Mouse (Mus musculus) lung, postnatal 25 days (tissue): Measurements from ENCODE around the gene Shc2.

Experiments
- DNase-seq: peaks from one replicate; pipeline ENCODE4 v3.0.0; 2022; ENCODE audit warnings: low spot score

Shc2 gene

GRCm38 (mm10) chr10:79580356-79580755, 57.4 kb downstream of the Shc2 start:
- DNase-seq = no peak

- DNase-seq = no peak
These were observed 57.9 kb downstream of the Shc2 start for GRCm38 (mm10) chr10:79579781-79580180.

GRCm38 (mm10) chr10:79578891-79579290, 58.8 kb downstream of the Shc2 start:
- DNase-seq = no peak

GRCm38 (mm10) chr10:79578276-79578675, 59.4 kb downstream of the Shc2 start:
- DNase-seq = no peak

- no peak for DNase-seq
These were observed 60.3 kb downstream of the Shc2 start for GRCm38 (mm10) chr10:79577376-79577775.

GRCm38 (mm10) chr10:79575754-79576153, 62.0 kb downstream of the Shc2 start:
- DNase-seq = no peak

- no peak for DNase-seq
These were observed 62.9 kb downstream of the Shc2 start for GRCm38 (mm10) chr10:79574796-79575195.

- DNase-seq = no peak
These were observed 63.4 kb downstream of the Shc2 start for GRCm38 (mm10) chr10:79574350-79574749.

- DNase-seq = no peak
These were observed 64.1 kb downstream of the Shc2 start for GRCm38 (mm10) chr10:79573611-79574010.

- no peak for DNase-seq
These were observed 66.4 kb downstream of the Shc2 start for GRCm38 (mm10) chr10:79571314-79571713.

GRCm38 (mm10) chr10:79569921-79570320, 67.8 kb downstream of the Shc2 start:
- no peak for DNase-seq
